Mouse (Mus musculus) heart, adult 10 weeks (tissue): Measurements from ENCODE around the gene Zfp442. TPM values are rescaled to one million over a fixed set of nuclear protein-coding genes. Genes with fewer than 3 reads are reported as not detected.

Source experiments
- polyA plus RNA-seq: library from polyadenylated mRNA; stranded (reverse); fragments of 350-450 nt; fragmentation: Illumina TruSeq; extraction: RNeasy Lipid Tissue Mini Kit (QIAGEN cat#74804); gene quantifications from one replicate; pipeline ENCODE4 v1.2.3, GENCODE M21; 2014; ENCODE audit warnings: low read depth, low replicate concordance

The Zfp442 gene
- polyA plus RNA-seq: 3.7 TPM

DNA sequence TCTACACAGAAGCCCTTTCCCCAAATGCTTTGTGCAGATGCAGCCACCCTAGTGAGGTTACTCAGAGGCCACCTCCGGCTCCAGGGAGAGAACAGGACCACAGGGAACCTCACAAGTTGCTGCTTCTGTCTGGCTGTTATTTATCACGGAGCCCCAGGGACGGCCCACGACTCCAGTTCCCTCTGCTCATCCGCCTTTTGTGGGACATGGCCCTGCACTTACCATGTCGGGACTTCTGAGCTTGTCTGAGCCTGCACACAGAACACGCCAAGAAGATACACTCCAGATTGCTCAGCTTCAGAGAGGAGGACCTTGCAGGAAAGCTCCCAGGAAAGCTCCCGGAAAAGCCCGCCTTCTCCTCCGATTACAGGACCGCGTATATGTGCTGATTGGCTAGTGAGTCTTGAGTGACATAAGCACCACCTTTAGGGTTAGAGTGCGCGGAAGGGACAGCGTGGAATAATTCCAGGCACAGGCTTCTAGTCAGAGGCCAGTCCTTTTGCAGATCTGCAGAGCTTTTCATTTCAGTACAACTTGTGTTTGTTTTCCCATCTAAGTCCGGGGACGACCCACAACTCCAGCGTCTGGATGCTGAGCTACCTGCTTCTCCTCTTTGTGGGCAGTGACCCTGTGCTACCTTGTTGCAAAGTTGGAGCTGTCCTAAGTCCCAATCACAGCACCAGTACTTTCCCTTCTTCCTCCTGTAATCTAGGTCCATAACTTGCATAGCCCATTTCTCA is at the start of gene Zfp442:
Gene Zfp442, minus strand, starts transcription at position 307 of the 740 bp plus-strand sequence.

DNA sequence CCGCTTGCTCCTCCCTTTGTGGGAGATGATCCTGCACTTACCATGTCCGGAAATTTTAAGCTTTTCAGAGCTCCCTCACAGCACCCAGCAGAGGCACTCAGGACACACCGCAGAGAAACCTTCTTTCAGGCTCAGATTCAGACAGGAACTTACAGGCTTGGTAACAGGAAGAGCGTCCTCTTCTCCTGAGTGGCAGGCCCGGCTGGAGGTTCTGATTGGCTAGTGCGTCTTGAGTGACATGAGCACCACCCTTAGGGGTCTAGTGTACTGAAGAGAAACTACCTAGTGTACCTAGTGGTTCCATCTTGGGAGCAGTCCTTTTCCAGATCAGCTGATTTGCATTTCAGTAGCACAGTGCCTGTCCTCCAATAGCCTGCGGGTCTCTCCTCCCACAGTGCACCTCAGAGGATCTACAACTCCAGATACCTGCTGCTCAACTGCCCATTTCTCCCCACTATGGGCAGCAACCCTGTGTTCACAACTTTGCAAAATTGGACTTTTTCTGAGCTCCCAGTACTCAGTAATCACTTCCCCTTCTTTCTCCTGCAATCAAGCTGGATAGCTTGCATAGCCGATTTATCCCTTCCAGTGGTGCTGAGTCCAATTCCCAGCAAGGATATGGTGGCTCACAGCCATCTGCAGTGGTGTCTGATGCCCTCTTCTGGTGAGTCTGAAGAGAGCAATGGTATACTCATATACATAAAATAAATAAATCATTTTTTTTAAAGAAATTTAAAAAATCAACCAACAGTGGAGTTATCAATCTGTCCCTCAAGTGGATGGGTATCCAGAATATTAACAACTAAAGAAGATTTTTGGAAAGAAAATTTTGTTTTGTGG is 33.9 kb upstream of the Zfp442 start, which contains the start of gene Zfp345:
Gene Zfp345, minus strand, starts transcription at position 153 of the 840 bp plus-strand sequence.

DNA sequence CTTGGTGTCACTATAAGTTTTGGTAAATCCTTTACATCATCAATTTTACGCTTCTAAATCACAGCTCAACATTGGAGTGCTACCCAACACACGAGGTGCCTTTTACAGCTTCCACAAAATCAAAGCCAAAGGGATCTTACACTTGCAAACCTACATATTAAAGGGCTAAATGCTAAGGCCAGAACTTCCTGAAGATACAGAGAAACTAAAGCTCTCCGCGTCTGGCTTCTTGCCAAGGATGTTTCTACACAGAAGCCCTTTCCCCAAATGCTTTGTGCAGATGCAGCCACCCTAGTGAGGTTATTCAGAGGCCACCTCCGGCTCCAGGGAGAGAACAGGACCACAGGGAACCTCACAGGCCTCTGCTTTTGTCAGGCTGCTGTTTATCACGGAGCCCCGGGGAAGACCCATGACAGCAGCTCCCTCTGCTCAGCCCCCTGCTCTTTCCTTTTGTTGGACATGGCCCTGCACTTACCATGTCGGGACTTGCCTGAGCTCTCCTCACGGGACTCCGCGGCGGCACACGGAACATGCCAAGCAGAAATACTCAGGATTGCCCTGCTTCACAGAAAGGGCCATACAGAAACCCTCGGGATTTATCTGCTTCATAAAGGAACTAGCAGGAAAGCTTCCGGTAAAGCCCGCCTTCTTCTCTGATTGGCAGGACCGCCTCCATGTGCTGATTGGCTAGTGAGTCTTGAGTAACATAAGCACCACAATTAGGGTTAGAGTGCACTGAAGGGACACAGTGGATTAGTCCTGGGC is 89.0 kb downstream of the Zfp442 start, which contains the start of gene 3300002I08Rik:
Gene 3300002I08Rik, minus strand, starts transcription at position 653 of the 765 bp plus-strand sequence.

Other genes with a start within 250 kb of the Zfp442 start
- 1.0 TPM for gene Zfp937, start 233.4 kb downstream of the Zfp442 start, polyA plus RNA-seq
- gene Gm21994, start 195.9 kb downstream of the Zfp442 start, polyA plus RNA-seq: 1.5 TPM
- not detected for gene Gm14124, start 194.0 kb downstream of the Zfp442 start, polyA plus RNA-seq
- not detected for gene Gm10130, start 127.8 kb downstream of the Zfp442 start, polyA plus RNA-seq
- gene 3300002I08Rik, start 88.7 kb downstream of the Zfp442 start, polyA plus RNA-seq: 2.5 TPM
- gene Zfp345, start 33.6 kb upstream of the Zfp442 start, polyA plus RNA-seq: not detected
- not detected for gene Cst7, start 118.9 kb upstream of the Zfp442 start, polyA plus RNA-seq
- gene Apmap, start 157.1 kb upstream of the Zfp442 start, polyA plus RNA-seq: 39.2 TPM
- gene Acss1, start 217.0 kb upstream of the Zfp442 start, polyA plus RNA-seq: 287 TPM
- not detected for gene Vsx1, start 237.9 kb upstream of the Zfp442 start, polyA plus RNA-seq